Mouse (Mus musculus) thymus, adult 2 months (tissue): ENCODE measurements around the gene Zfp27. TPM values are rescaled to one million over a fixed set of nuclear protein-coding genes. Genes with fewer than 3 reads are reported as not detected.
"Not testable (repeated sequence)": the region's sequence is repeated elsewhere in the genome, so short reads cannot be mapped to it uniquely, and the experiment has no call there.

Experiments
- DNase-seq: peaks from one replicate; pipeline ENCODE4 v3.0.0; 2021
- H3K27ac ChIP-seq: fragments of 200-500 bp; 2 replicates; pipeline ENCODE4 v1.5.1; 2012; ENCODE audit warnings: low read length, control low read depth; ENCODE audit not compliant: control insufficient read depth, insufficient read depth
- H3K27me3 ChIP-seq: fragments of 200-500 bp; 2 replicates; pipeline ENCODE4 v1.6.1; 2012; ENCODE audit warnings: mild to moderate bottlenecking, low read length, moderate library complexity, mixed read lengths; ENCODE audit not compliant: control insufficient read depth, insufficient read depth
- H3K36me3 ChIP-seq: fragments of 200-500 bp; 2 replicates; pipeline ENCODE4 v1.6.1; 2012; ENCODE audit warnings: mild to moderate bottlenecking, low read length, moderate library complexity; ENCODE audit not compliant: control insufficient read depth, insufficient read depth
- H3K4me1 ChIP-seq: fragments of 200-500 bp; replicated peaks from 2 replicates; pipeline ENCODE4 v1.6.1; 2012; ENCODE audit warnings: low read length; ENCODE audit not compliant: control insufficient read depth, insufficient read depth
- H3K4me3 ChIP-seq: fragments of 200-500 bp; 2 replicates; pipeline ENCODE4 v1.5.1; 2012; ENCODE audit warnings: mild to moderate bottlenecking, low read length, control low read depth, moderate library complexity; ENCODE audit not compliant: control insufficient read depth, insufficient read depth
- CTCF ChIP-seq: fragments of 200-500 bp; IDR thresholded peaks from 2 replicates; pipeline ENCODE4 v1.5.1; 2012; ENCODE audit warnings: mild to moderate bottlenecking, control low read depth, low read length, moderate library complexity, borderline replicate concordance; ENCODE audit not compliant: control insufficient read depth, poor library complexity, insufficient read depth; ENCODE audit errors: extremely low read depth
- POLR2A ChIP-seq: fragments of 200-500 bp; IDR thresholded peaks from 2 replicates; pipeline ENCODE4 v1.6.1; 2012; ENCODE audit warnings: mild to moderate bottlenecking, low read length, control low read depth, moderate library complexity; ENCODE audit not compliant: control insufficient read depth, poor library complexity, insufficient read depth; ENCODE audit errors: extremely low read depth
- WGBS: fragments of 180-500 bp; shearing (Covaris S2); methylation state at CpG from one replicate; pipeline ENCODE4 v1.1.7; 2018; 5-methylcytosine and 5-hydroxymethylcytosine counted together
- polyA plus RNA-seq: library from polyadenylated mRNA; depleted of rRNA; stranded (reverse); fragments of >200 nt; gene quantifications from 2 replicates; pipeline ENCODE4 v1.2.3, GENCODE M21; 2012

Zfp27 gene
- polyA plus RNA-seq, 1 experiment = 2.5 TPM

DNA sequence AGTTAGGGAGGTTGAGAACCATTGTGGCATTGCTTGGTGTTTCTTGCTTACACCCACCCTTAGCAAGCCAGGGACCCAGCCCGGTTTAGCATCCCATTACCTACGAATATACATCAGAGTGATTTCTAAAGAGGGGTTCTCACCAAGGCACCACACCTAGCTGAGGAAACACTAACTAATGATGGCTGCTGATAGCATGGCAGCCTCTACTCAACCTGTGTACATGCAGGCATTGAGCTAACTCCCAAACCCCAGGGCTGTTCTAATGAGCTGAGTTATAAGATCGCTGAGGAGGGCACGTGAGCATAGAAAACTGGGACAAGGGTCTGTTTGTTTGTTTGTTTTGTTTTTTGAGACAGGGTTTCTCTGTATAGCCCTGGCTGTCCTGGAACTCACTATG lies 13.6 kb downstream of the Zfp27 start:
- H3K36me3 ChIP-seq = peaks cover 29% of the 10 kb centered on the region
- no peak overlapping the region for H3K27ac ChIP-seq
- no peaks in the 10 kb centered on the region for H3K4me1 ChIP-seq
- no peak overlapping the region for H3K4me3 ChIP-seq
- H3K27me3 ChIP-seq = no peaks in the 10 kb centered on the region
- WGBS = 99% methylated on average over 4 of the region's 4 CpGs
- DNase-seq = no peak
- TF ChIP-seq POLR2A = no peak
- no peak for TF ChIP-seq CTCF

DNA sequence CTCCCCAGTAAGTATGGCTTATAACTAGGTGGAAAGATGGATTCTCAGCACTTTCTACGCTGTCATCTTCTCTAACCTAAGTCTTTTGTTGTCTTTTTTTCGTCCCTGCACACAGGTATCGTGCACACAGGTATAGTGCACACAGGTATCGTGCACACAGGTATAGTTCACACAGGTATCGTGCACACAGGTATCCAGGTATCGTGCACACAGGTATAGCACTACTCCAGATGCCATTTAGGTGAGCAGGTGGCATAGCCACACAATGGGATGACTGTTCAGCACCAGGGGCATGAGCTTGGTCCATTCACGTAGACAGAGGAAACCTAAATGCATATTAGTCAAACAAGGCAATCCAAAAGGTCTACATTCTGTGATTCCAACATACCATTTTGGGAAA lies 15.9 kb downstream of the Zfp27 start:
- no peak for TF ChIP-seq CTCF
- TF ChIP-seq POLR2A = no peak
- no peak for DNase-seq
- Histone ChIP-seq H3K4me1 (no peaks in the 10 kb centered on the region), H3K27ac (no peak overlapping the region), H3K4me3 (no peak overlapping the region), H3K36me3 (peaks cover 18% of the 10 kb centered on the region), H3K27me3 (no peaks in the 10 kb centered on the region)
- over 99% methylated on average over 7 of the region's 7 CpGs for WGBS

DNA sequence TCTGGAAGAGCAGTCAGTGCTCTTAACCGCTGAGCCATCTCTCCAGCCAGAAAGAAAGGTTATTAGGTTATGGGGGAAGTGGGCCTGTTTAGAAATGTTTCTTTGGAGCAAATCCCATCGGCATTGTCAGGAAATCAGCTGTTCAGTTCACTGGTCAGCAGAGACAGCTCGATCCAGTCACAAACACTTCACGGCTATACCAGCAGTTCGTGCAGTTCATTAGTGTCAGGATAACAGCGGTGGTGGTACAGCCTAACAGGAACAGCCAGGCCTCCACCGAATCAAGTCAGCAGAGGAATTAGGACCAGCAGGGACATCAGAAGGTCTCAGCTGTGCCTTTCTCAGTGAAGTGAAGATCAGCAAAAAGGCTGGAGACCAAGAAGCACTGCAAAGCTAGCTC lies 25.5 kb downstream of the Zfp27 start:
- H3K27me3 ChIP-seq = no peaks in the 10 kb centered on the region
- 94% methylated on average over 7 of the region's 7 CpGs for WGBS
- TF ChIP-seq POLR2A = no peak
- TF ChIP-seq CTCF = no peak

DNA sequence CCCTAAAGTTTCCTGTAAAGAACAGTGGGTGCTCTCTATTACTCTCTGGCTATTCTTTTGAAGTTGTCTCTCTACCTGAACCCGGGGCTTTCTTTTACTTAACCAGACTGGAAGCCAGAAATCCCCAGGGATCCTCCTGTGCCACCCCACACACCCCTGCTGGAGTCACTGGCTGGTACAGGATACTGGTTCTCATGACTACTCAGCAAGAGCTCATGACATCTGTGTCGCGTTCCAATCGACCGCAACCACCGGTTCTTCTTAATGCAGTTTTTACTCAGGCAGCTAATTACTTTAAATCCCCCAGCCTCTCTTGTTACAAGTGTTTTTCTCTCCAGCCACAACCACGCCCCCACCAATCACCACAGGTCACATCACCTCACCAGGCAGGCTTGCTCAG lies 26.3 kb downstream of the Zfp27 start:
- H3K36me3 ChIP-seq = 0 out of 2 replicates have a peak, but pooled peaks cover 2% of the 10 kb centered on the region
- WGBS = 83% methylated on average over 7 of the region's 7 CpGs

More for the DNA sequence above, 25.5 kb downstream of the Zfp27 start:
- Histone ChIP-seq H3K36me3 (no peaks in the 10 kb centered on the region), H3K4me1 (no peaks in the 10 kb centered on the region), H3K27ac (no peak overlapping the region), H3K4me3 (no peak overlapping the region)
- DNase-seq = no peak

DNA sequence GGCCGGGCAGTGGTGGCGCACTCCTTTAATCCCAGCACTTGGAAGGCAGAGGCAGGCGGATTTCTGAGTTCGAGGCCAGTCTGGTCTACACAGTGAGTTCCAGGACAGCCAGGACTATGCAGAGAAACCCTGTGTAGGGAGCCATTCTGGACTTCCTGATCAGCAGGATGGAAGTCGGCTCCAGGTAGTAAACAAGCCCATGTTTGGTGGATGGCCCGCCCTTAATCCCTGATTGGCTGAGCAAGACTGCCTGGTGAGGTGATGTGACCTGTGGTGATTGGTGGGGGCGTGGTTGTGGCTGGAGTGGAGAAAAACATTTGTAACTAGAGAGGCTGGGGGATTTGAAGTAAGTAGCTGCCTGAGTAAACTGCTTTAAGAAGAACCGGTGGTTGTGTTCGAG lies 28.8 kb downstream of the Zfp27 start:
- H3K36me3 ChIP-seq, DNase-seq, H3K27me3 ChIP-seq, H3K4me3 ChIP-seq, H3K4me1 ChIP-seq, H3K27ac ChIP-seq: not testable (repeated sequence)
- 96% methylated on average over 9 of the region's 9 CpGs for WGBS

More for the DNA sequence above, 26.3 kb downstream of the Zfp27 start:
- Histone ChIP-seq H3K27ac (no peak overlapping the region), H3K27me3 (no peaks in the 10 kb centered on the region), H3K4me3 (no peak overlapping the region), H3K4me1 (no peaks in the 10 kb centered on the region)
- no peak for TF ChIP-seq POLR2A
- no peak for DNase-seq

DNA sequence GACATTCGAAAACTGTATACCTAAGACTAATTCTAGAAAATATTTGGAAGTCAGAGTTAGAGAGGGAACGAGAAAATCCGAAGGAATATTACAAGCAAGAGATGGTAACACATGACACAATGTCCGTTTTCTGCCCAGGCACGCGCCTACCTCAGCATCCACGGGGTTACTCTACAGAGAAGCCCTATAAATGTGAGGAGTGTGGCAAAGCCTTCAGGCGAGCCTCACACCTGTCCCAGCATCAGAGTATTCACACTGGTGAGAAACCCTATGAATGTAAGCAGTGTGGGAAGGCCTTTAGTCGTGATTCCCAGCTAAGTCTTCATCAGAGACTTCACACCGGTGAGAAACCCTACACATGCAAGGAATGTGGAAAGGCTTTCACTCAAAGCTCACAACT lies 32.1 kb downstream of the Zfp27 start:
- H3K36me3 ChIP-seq = 0 out of 2 replicates have a peak, but pooled peaks cover 8% of the 10 kb centered on the region
- H3K27ac ChIP-seq = no peak overlapping the region
- no peak for DNase-seq
- TF ChIP-seq CTCF (no peak), POLR2A (no peak)
- no peaks in the 10 kb centered on the region for H3K27me3 ChIP-seq
- no peaks in the 10 kb centered on the region for H3K4me1 ChIP-seq
- no peak overlapping the region for H3K4me3 ChIP-seq
- 97% methylated on average over 10 of the region's 10 CpGs for WGBS

DNA sequence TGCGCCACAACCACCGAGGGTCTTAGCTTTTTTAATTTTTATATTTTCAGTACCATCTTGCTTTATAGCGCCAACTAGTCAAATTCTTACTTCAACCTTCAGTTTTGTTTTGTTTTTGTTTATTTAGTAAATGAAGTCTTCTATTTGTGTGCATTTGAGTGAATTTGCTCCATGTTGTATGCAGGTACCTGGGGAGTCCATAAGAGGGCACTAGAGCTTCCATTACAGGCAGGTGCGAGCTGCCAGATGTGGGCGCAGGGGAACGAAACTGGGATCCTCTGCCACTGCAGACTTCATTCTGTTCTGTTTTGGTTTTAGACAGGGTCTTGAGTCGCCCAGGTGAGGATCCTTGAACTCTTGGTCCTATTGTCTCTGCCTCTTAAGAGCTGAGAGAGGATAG lies 44.7 kb downstream of the Zfp27 start:
- Histone ChIP-seq H3K4me1 (no peaks in the 10 kb centered on the region), H3K4me3 (no peak overlapping the region), H3K27me3 (no peaks in the 10 kb centered on the region), H3K27ac (no peak overlapping the region), H3K36me3 (no peaks in the 10 kb centered on the region)
- 98% methylated on average over 7 of the region's 7 CpGs for WGBS
- DNase-seq = no peak
- TF ChIP-seq POLR2A (no peak), CTCF (no peak)
